Mouse (Mus musculus) heart, embryonic 14.5 days (tissue): ENCODE data around the gene Selenoo. TPM values are rescaled to one million over a fixed set of nuclear protein-coding genes. Genes with fewer than 3 reads are reported as not detected.

Source experiments
- ATAC-seq: fragments of 200-750 bp; cut with Nextera tagmentation; 2 replicates; pipeline ENCODE4 v1.8.0; 2017; ENCODE audit warnings: low read depth, moderate TSS enrichment; ENCODE audit not compliant: insufficient number of reproducible peaks, insufficient read depth, low FRiP score
- H3K27ac ChIP-seq, 2 experiments: fragments of 200-500 bp in 1 of 2; fragments of 300-500 bp in 1 of 2; sonication (generic) in 1 of 2; replicated peaks in 1 of 2; 2 replicates each; pipeline ENCODE4 v1.5.1; 2012 to 2014; ENCODE audit warnings: low read depth in 2 of 2, low read length in 2 of 2, control low read depth in 1 of 2, mild to moderate bottlenecking in 1 of 2, mixed read lengths in 1 of 2; ENCODE audit not compliant: control insufficient read depth in 1 of 2, insufficient read depth in 1 of 2
- H3K27me3 ChIP-seq: fragments of 300-500 bp; sonication (generic); 2 replicates; pipeline ENCODE4 v1.6.1; 2014; ENCODE audit warnings: mild to moderate bottlenecking, low read length, control low read depth; ENCODE audit not compliant: control insufficient read depth, insufficient read depth
- H3K36me3 ChIP-seq: fragments of 300-500 bp; sonication (generic); 2 replicates; pipeline ENCODE4 v1.6.1; 2014; ENCODE audit warnings: mild to moderate bottlenecking, control low read depth, low read length, mixed read lengths; ENCODE audit not compliant: control insufficient read depth, insufficient read depth
- H3K4me1 ChIP-seq, 2 experiments: fragments of 200-500 bp in 1 of 2; fragments of 300-500 bp in 1 of 2; sonication (generic) in 1 of 2; 2 replicates each; pipeline ENCODE4 v1.6.1; 2012 to 2014; ENCODE audit warnings: low read length in 2 of 2, control low read depth in 1 of 2, mixed read lengths in 1 of 2; ENCODE audit not compliant: control insufficient read depth in 2 of 2, insufficient read depth in 2 of 2
- H3K4me2 ChIP-seq: fragments of 300-500 bp; sonication (generic); 2 replicates; pipeline ENCODE4 v1.6.1; 2014; ENCODE audit warnings: mild to moderate bottlenecking, low read length
- H3K4me3 ChIP-seq, 2 experiments: fragments of 200-500 bp in 1 of 2; fragments of 300-500 bp in 1 of 2; sonication (generic) in 1 of 2; 2 replicates each; pipeline ENCODE4 v1.5.1; 2012 to 2014; ENCODE audit warnings: low read length in 2 of 2, mild to moderate bottlenecking in 2 of 2, control low read depth in 1 of 2, low read depth in 1 of 2, moderate library complexity in 1 of 2; ENCODE audit not compliant: control insufficient read depth in 1 of 2, insufficient read depth in 1 of 2
- H3K9ac ChIP-seq: fragments of 300-500 bp; sonication (generic); 2 replicates; pipeline ENCODE4 v1.6.1; 2014; ENCODE audit warnings: mild to moderate bottlenecking, low read length
- H3K9me3 ChIP-seq: fragments of 300-500 bp; sonication (generic); 2 replicates; pipeline ENCODE4 v1.6.1; 2016; ENCODE audit warnings: low read length, control low read depth; ENCODE audit not compliant: control insufficient read depth
- WGBS: fragments of 180-500 bp; shearing (Covaris S2); extraction: QIAGEN DNeasy Blood & Tissue Kit; methylation state at CpG from one replicate; pipeline ENCODE4 v1.1.7; 2014; 5-methylcytosine and 5-hydroxymethylcytosine counted together
- polyA plus RNA-seq: library from polyadenylated mRNA; unstranded; fragments of >200 nt; fragmentation: Nextera tagmentation; extraction: Ambion mirVana; gene quantifications from 2 replicates; pipeline ENCODE4 v1.2.1, GENCODE M21; 2014

Gene Selenoo
- polyA plus RNA-seq, 1 experiment from 2014 or later = 16.4 TPM

DNA sequence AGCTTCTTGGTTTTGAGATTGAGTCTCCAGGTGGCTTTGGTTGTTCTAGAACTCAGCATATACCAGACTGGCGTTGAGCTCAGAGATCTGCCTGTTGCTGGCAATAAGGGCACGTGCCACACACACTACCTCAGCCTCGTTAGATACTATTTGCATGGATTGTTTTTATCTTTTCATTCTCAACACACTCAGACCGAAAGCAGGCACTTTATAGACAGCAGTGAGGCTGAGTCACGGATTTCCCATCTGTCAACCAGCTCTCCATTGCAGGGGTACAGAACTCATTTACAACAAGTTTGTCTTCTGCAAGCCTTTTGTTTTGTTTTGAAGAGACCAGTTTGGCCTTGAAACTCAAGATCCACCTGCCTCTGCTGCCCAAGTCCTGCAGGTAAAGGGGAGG, 8.6 kb downstream of the Selenoo start:
- Histone ChIP-seq H3K27ac (no peak overlapping the region), H3K4me2 (no peak overlapping the region), H3K27me3 (no peaks in the 10 kb centered on the region), H3K4me1 (no peaks in the 10 kb centered on the region), H3K4me3 (no peak overlapping the region), H3K9ac (no peak overlapping the region), H3K9me3 (no peaks in the 10 kb centered on the region), H3K36me3 (peaks cover 100% of the 10 kb centered on the region)
- WGBS = 93% methylated on average over 5 of the region's 5 CpGs
- no peak for ATAC-seq

DNA sequence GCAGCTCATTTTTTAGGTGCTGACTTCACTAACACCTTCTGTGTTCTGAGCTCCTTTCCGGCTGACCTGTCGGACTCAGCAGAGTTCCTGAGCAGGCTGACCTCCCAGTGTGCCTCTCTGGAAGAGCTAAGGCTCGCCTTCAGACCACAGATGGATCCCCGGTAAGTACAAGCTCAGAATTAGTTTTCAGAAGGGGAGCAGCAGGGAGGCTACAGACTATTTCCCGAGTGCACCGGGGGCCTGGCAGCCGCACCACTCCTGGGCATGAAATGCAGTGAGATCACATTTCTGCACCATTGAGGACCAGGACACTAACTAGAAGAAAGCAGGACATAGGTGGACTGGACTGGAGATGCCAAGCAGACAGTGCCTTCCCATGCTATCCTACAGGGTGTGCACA, 9.7 kb downstream of the Selenoo start:
- no peak overlapping the region for H3K27ac ChIP-seq
- H3K4me3 ChIP-seq = no peak overlapping the region
- WGBS = 89% methylated on average over 7 of the region's 7 CpGs
- H3K9me3 ChIP-seq = no peaks in the 10 kb centered on the region
- H3K27me3 ChIP-seq = no peaks in the 10 kb centered on the region
- no peak for ATAC-seq
- H3K36me3 ChIP-seq = peaks cover 100% of the 10 kb centered on the region
- no peaks in the 10 kb centered on the region for H3K4me1 ChIP-seq
- H3K9ac ChIP-seq = no peak overlapping the region
- H3K4me2 ChIP-seq = no peak overlapping the region

DNA sequence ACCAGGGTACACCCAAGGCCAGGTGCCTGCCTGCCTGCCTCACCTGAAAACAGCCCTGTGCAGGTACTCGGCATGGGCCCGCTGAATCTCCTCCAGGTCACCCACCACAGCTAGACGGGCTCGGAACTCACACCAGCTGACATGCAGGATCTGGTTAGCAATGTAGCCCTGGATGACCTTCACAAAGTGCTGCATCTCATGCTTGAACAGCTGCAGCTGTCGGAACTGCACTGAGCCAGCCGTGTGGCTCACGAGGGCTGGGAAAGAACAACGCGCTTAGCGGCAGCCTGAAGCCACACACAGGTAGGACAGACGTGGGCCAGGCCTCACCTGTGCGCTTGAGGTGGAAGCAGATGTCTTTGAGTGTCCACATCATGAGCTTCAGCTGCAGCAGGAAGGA, 11.9 kb downstream of the Selenoo start:
- no peak overlapping the region for H3K27ac ChIP-seq
- H3K4me2 ChIP-seq = no peak overlapping the region
- H3K27me3 ChIP-seq = no peaks in the 10 kb centered on the region
- H3K36me3 ChIP-seq = peaks cover 100% of the 10 kb centered on the region
- no peaks in the 10 kb centered on the region for H3K4me1 ChIP-seq
- H3K9ac ChIP-seq = no peak overlapping the region
- H3K9me3 ChIP-seq = no peaks in the 10 kb centered on the region
- no peak overlapping the region for H3K4me3 ChIP-seq
- WGBS = 87% methylated on average over 12 of the region's 12 CpGs
- no peak for ATAC-seq

DNA sequence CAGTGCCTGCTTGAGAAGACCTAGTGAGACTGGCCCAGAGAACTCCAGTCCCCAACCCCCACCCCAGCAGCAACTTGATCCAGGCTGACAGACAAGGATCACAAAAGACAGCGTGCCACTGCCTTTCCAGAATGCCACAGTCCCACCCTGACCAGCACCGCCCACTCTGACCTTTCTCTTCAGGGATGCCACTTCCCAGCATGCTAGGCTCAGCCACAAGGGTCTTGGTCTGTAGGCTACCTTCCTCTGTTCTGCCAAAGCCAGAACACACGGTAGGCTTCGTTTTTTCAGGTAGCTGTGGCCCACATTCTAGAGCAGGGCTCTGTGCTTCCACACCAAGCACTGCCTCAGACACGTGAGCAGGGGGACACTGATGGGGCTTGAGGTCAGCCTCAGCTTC, 13.8 kb downstream of the Selenoo start:
- Histone ChIP-seq H3K9me3 (no peaks in the 10 kb centered on the region), H3K27ac (no peak overlapping the region), H3K36me3 (peaks cover 100% of the 10 kb centered on the region), H3K27me3 (no peaks in the 10 kb centered on the region), H3K9ac (no peak overlapping the region), H3K4me1 (no peaks in the 10 kb centered on the region), H3K4me3 (no peak overlapping the region), H3K4me2 (no peak overlapping the region)
- WGBS = 76% methylated on average over 5 of the region's 5 CpGs
- no peak for ATAC-seq

DNA sequence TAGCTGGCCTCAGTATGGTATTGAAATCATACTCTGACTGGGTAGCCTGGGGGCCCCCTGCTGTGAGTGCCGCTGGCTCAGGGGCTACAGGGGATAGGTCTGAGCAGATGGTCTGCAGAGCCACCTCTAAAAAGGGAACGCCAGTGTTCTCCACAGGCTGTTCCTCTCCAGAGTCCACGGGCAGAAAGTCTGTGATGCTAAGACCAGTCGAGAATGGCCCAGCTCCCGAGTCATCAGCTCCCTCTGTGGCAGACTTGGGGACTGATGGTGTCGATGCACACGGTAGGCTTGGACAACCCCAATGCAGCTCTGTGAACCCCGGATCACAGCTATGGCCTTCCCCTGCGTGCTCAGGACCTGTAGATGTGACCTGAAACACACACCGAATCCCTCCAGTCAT, 15.0 kb downstream of the Selenoo start:
- no peaks in the 10 kb centered on the region for H3K27me3 ChIP-seq
- no peaks in the 10 kb centered on the region for H3K9me3 ChIP-seq
- H3K27ac ChIP-seq = no peak overlapping the region
- no peaks in the 10 kb centered on the region for H3K4me1 ChIP-seq
- ATAC-seq = no peak
- no peak overlapping the region for H3K4me3 ChIP-seq
- no peak overlapping the region for H3K9ac ChIP-seq
- H3K36me3 ChIP-seq = peaks cover 100% of the 10 kb centered on the region
- H3K4me2 ChIP-seq = no peak overlapping the region
- 88% methylated on average over 10 of the region's 10 CpGs for WGBS

DNA sequence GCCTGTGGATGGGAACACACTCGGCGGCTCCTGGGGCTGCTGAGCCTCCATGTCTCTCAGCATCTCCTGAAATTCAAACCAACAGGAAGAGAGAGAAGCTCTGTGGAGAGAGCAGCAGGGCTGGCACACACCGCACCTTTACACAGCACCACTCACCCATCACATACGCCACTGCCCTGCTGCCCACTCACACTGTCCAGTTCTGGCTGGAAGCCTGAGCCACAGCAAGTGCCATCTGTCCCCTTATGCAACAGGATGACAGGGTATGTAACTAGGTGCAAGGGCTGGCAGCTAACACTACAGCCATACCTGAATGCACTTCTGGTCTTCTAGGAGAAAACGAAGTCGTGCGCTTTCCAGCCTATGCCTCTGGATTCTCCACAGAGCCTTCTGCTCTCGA, 15.5 kb downstream of the Selenoo start:
- H3K4me1 ChIP-seq = no peaks in the 10 kb centered on the region
- H3K36me3 ChIP-seq = peaks cover 100% of the 10 kb centered on the region
- H3K27ac ChIP-seq = no peak overlapping the region
- no peak overlapping the region for H3K4me2 ChIP-seq
- no peak overlapping the region for H3K4me3 ChIP-seq
- no peak for ATAC-seq
- no peak overlapping the region for H3K9ac ChIP-seq
- WGBS = 96% methylated on average over 8 of the region's 8 CpGs
- no peaks in the 10 kb centered on the region for H3K27me3 ChIP-seq
- H3K9me3 ChIP-seq = no peaks in the 10 kb centered on the region

DNA sequence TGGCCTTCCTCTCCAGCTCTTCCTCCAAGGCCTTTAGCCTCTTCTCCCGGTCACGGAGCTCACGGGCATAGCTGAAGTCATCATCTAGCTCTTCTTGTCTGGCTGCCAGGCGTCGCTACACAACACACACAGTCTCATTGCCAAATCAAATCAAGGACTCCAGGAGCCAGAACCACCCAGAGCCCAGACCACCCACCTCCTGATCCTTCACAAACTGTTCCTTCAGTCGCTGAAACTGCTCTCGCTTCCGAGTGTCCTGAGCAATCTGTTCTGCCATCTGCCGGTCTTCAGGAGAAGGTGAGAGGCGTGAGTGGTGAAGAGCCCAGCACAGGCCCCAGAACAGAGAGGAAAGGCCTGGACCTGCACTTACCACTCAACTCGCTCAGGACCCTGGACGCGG, 17.2 kb downstream of the Selenoo start:
- Histone ChIP-seq H3K36me3 (peaks cover 100% of the 10 kb centered on the region), H3K27ac (no peak overlapping the region)
- ATAC-seq = no peak

DNA sequence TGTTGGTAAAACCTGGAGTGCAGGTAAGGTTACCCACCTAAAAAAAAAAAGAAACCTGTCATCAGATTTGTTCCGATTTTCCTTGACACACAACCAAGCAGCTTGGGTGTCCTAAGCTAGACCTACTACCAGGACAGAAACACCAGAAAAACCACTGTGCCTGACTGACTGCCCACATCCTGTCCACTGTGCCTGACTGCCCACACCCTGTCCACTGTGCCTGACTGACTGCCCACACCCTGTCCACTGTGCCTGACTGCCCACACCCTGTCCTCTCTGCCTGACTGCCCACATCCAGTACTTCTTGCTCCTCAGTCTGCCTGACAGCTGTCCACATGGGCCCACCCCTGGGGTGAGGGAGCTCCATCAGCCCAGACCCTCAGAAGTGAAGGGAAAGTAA, 18.1 kb downstream of the Selenoo start:
- no peak overlapping the region for H3K4me2 ChIP-seq
- peaks cover 100% of the 10 kb centered on the region for H3K36me3 ChIP-seq
- H3K9me3 ChIP-seq = no peaks in the 10 kb centered on the region
- no peaks in the 10 kb centered on the region for H3K27me3 ChIP-seq
- ATAC-seq = no peak
- no peak overlapping the region for H3K9ac ChIP-seq
- H3K4me3 ChIP-seq = no peak overlapping the region
- no peaks in the 10 kb centered on the region for H3K4me1 ChIP-seq
- 87% methylated on average over 1 of the region's 1 CpGs for WGBS
- H3K27ac ChIP-seq = no peak overlapping the region

More for the DNA sequence above, 17.2 kb downstream of the Selenoo start:
- H3K4me1 ChIP-seq = no peaks in the 10 kb centered on the region
- H3K9me3 ChIP-seq = no peaks in the 10 kb centered on the region
- no peak overlapping the region for H3K9ac ChIP-seq
- H3K4me2 ChIP-seq = no peak overlapping the region
- WGBS = 87% methylated on average over 13 of the region's 13 CpGs
- H3K27me3 ChIP-seq = no peaks in the 10 kb centered on the region
- H3K4me3 ChIP-seq = no peak overlapping the region
